Mouse (Mus musculus): ENCODE measurements around the gene Uhrf1bp1l. TPM values are rescaled to one million over a fixed set of nuclear protein-coding genes. Genes with fewer than 3 reads are reported as not detected.
"Not testable (repeated sequence)": the region's sequence is repeated elsewhere in the genome, so short reads cannot be mapped to it uniquely, and the experiment has no call there.

Uhrf1bp1l gene
- 30.0 TPM in 2 replicates for polyA plus RNA-seq (2015; fragmentation: Nextera tagmentation; extraction: Ambion mirVana)

DNA sequence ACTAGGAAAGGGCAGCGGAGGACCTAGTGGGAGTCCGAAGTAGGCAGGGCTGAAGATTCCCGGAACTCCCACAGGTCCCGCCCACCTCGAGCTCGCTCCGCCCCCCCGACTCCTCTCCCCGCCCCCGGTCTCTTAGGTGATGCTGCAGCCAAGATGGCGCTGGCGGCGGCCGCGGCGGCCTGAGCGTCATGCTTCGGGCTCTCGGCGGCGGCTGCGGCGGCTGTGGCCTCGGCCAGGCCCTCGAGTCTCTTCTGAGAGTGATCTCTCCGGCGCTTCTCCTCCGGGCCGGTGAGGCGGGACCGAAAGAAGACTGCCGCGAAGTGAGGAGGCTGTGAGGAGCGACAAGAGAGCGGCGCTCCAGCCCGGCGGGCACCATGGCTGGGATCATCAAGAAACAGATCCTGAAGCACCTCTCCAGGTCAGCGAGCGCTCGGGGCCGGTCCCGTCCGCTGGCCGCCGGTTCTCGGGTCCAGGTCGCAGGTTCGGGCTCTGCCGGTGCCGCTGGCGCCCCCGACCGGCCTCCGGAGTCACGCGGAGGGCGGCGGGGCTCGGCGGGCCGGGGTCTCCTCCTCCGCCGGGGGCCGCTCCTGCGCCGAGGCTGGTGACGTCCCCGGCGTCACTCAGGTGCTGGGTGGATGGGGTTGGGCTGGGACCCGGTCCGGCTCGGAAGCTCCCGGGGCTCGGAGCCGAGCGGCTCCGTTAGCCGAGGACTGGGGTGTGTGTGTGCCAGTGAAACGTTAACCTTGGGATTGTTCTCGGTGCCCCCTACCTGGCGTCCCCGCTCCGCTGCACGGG lies at the start of gene Uhrf1bp1l:
TSS of gene Uhrf1bp1l (plus strand) at position 121 of the 795 bp plus-strand sequence.
- Histone ChIP-seq H3K27ac (peak within 1 kb of the TSS; percentile 92), H3K9ac (peak within 1 kb of the TSS; percentile 88), H3K27me3 (replicated peaks) (no peaks in the 10 kb centered on the region), H3K4me2 (peak within 1 kb of the TSS; percentile 62), H3K9me3 (no peaks in the 10 kb centered on the region), H3K36me3 (replicated peaks) (no peaks in the 10 kb centered on the region), H3K4me3 (peak within 1 kb of the TSS; percentile 61), H3K4me1 (peaks cover 15% of the 10 kb centered on the region)
- peak; percentile 97 for ATAC-seq (replicated peaks)
- under 1% methylated on average over 82 of the region's 85 CpGs for WGBS

DNA sequence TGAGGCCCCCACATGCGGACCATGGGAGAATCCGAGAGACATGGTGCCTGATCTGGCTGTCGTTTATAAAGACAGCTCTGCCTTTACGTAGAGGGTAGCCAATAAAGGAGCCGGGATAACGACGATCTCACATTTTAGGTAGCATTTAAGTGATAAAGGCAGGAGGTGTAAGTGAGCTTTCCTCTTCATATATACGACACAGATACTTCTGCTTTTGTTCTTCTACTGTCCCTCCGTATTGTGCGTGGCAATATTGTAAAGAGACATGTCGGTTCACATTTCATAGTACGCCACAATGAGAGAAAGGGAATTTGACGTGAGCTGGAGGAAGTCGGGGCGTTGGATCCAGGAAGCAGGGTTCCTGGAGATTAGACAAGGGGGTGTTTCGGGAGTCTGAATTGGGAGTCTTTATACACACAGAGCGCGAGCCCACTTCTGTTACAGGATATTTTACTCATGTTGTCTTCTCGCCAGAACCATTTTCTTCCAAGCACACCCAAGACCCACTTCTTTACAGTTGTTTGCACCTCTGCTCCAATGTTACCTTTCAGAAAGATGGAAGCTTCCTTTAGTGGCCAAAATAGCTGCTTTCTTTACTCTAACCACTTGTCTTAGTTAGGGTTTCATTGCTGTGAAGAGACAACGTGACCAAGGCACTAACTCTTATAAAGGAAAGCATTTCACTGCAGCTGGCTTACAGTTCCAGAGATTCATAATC lies 49.4 kb upstream of the Uhrf1bp1l start:
- Histone ChIP-seq H3K9me3 (no peaks in the 10 kb centered on the region), H3K36me3 (replicated peaks) (no peaks in the 10 kb centered on the region), H3K4me2 (no peak overlapping the region), H3K4me1 (no peaks in the 10 kb centered on the region), H3K27ac (no peak overlapping the region), H3K4me3 (no peak overlapping the region), H3K27me3 (replicated peaks) (no peaks in the 10 kb centered on the region), H3K9ac (no peak overlapping the region)
- ATAC-seq (replicated peaks) = no peak
- WGBS = 78% methylated on average over 20 of the region's 20 CpGs

DNA sequence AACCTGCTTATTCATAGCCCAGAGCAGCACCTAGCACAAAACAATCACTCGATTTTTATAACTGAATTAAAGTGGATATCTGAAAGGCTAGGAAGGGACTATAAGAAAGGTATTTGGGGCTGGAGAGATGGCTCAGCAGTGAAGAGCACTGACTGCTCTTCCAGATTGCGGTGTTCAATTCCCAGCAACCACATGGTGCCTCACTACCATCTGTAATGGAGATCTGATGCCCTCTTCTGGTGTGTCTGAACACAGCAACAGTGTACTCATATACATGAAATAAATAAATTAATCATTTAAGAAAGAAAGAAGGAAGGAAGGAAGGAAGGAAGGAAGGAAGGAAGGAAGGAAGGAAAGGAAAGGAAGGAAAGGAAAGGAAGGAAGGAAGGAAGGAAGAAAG lies 48.5 kb upstream of the Uhrf1bp1l start:
- H3K36me3 ChIP-seq (replicated peaks); H3K9ac ChIP-seq; H3K27ac ChIP-seq; H3K4me2 ChIP-seq; H3K4me1 ChIP-seq; H3K4me3 ChIP-seq; H3K9me3 ChIP-seq; H3K27me3 ChIP-seq (replicated peaks); ATAC-seq (replicated peaks): not testable (repeated sequence)
- WGBS = 79% methylated on average over 2 of the region's 2 CpGs

DNA sequence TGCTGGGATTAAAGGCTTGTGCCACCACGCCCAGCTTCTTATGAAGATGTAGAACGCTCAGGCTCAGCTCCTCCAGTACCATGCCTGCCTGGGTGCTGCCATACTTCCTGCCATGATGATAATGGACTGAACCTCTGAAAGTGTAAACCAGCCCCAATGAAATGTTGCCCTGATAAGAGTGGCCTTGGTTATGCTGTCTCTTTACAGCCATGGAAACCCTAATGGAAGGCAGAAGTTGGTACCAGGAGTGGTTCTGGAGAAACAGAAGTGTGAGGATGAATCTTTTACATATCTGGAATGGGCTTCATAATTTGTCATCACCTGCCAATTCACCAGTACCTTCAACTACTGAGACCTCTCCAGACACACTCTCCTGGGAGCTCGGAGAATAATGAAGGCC lies 46.8 kb upstream of the Uhrf1bp1l start:
- ATAC-seq (replicated peaks) = no peak
- WGBS = 95% methylated on average over 3 of the region's 3 CpGs
- no peak overlapping the region for H3K4me3 ChIP-seq
- no peaks in the 10 kb centered on the region for H3K4me1 ChIP-seq
- H3K9ac ChIP-seq = no peak overlapping the region
- H3K9me3 ChIP-seq = no peaks in the 10 kb centered on the region
- no peaks in the 10 kb centered on the region for H3K36me3 ChIP-seq (replicated peaks)
- no peak overlapping the region for H3K27ac ChIP-seq
- H3K27me3 ChIP-seq (replicated peaks) = no peaks in the 10 kb centered on the region
- H3K4me2 ChIP-seq = no peak overlapping the region

DNA sequence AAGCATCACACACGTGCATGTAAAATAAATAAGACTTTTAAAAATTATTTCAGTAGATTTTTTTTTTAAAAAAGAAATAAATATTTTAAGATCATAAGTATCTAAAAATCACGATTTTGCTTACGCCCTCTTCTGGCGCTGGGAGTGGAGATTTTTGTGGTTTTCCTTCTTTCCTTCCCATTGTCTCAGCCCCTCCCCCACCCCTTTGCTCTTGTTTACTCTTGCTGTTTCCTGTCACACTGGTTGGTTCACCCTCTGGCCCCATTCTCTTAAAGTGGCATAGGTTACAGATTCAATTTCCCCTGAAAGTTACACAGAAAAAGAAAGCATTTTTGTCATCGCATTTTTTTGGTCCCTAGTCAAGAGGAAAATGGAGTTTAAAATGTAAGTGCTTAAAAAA lies 41.7 kb upstream of the Uhrf1bp1l start:
- H3K4me1 ChIP-seq = no peaks in the 10 kb centered on the region
- no peak overlapping the region for H3K4me2 ChIP-seq
- no peaks in the 10 kb centered on the region for H3K36me3 ChIP-seq (replicated peaks)
- no peak overlapping the region for H3K27ac ChIP-seq
- 53% methylated on average over 5 of the region's 5 CpGs for WGBS
- H3K9ac ChIP-seq = no peak overlapping the region
- no peaks in the 10 kb centered on the region for H3K9me3 ChIP-seq
- H3K27me3 ChIP-seq (replicated peaks) = no peaks in the 10 kb centered on the region
- no peak for ATAC-seq (replicated peaks)
- no peak overlapping the region for H3K4me3 ChIP-seq

DNA sequence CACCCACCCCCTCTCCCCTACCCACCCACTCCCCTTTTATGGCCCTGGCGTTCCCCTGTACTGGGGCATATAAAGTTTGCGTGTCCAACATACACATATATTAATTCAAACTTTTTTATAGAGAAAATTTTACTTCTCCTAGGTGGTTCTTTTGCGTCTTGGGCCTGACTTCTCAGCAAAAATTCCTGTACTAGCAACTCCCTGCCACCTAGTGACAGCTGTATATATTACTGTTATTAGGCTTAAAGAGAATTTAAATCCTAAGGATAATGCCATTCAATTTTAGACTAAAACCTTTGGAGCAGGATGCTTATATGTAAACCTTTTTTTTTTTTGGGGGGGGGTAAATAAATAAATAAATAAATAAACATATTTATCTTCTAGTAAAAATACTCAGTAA lies 37.4 kb upstream of the Uhrf1bp1l start:
- no peak overlapping the region for H3K27ac ChIP-seq
- H3K9ac ChIP-seq = no peak overlapping the region
- H3K4me1 ChIP-seq = no peaks in the 10 kb centered on the region
- H3K9me3 ChIP-seq = no peaks in the 10 kb centered on the region
- no peak overlapping the region for H3K4me3 ChIP-seq
- no peak overlapping the region for H3K4me2 ChIP-seq
- WGBS = 83% methylated on average over 3 of the region's 3 CpGs
- no peaks in the 10 kb centered on the region for H3K27me3 ChIP-seq (replicated peaks)
- no peak for ATAC-seq (replicated peaks)
- no peaks in the 10 kb centered on the region; the same call in 1 of the 2 replicates for H3K36me3 ChIP-seq (replicated peaks)

DNA sequence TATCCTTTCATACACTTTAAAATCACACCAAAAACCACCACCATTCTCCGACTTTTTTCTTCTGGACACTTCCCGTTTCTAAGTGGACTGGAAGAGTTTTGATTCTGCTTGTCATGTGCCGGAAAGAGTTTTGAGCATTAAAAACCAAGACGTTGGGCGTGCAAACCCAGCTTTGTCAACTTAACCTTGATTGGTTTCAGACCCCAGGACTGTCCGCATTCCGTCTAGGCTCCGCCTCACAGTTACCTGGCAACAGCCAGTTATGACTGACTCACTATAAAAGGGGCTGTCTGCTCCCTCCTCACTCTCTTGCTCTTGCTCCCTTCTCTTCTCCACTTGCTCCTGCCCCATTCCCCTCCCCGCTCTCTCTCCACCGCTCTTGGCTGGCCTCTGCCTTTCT lies 36.1 kb upstream of the Uhrf1bp1l start:
- no peak overlapping the region for H3K4me3 ChIP-seq
- 37% methylated on average over 10 of the region's 10 CpGs for WGBS
- no peaks in the 10 kb centered on the region for H3K4me1 ChIP-seq
- ATAC-seq (replicated peaks) = peak; percentile 24; the same call in 1 of the 2 replicates
- no peaks in the 10 kb centered on the region for H3K9me3 ChIP-seq
- H3K27ac ChIP-seq = no peak overlapping the region
- H3K4me2 ChIP-seq = no peak overlapping the region
- H3K9ac ChIP-seq = no peak overlapping the region
- no peaks in the 10 kb centered on the region for H3K27me3 ChIP-seq (replicated peaks)
- H3K36me3 ChIP-seq (replicated peaks) = no peaks in the 10 kb centered on the region; the same call in 1 of the 2 replicates

DNA sequence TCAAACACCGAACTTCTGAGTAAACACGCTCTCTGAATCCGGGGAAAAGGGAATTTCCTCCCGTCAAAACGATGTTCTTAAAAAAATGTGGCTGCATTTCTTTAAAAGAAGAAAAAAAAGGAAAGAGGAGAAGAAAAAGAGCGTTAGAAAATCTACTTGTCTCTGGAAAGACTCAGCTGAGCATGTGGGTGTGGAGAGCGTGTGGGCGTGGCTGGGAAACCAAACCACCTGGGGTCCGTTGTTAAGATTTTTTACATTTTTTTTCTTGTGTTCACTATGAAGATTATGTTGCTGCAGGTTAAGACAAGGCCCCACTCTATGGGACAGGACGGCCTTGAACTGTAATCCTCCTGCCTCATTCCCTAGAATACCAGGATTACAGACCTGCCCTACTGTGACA lies 29.9 kb upstream of the Uhrf1bp1l start:
- H3K4me3 ChIP-seq = no peak overlapping the region
- 90% methylated on average over 10 of the region's 10 CpGs for WGBS
- ATAC-seq (replicated peaks) = no peak
- H3K9me3 ChIP-seq = no peaks in the 10 kb centered on the region
- no peak overlapping the region for H3K27ac ChIP-seq
- no peak overlapping the region for H3K4me2 ChIP-seq
- no peak overlapping the region for H3K9ac ChIP-seq
- H3K4me1 ChIP-seq = no peaks in the 10 kb centered on the region
- no peaks in the 10 kb centered on the region for H3K27me3 ChIP-seq (replicated peaks)
- peaks cover 20% of the 10 kb centered on the region for H3K36me3 ChIP-seq (replicated peaks)

DNA sequence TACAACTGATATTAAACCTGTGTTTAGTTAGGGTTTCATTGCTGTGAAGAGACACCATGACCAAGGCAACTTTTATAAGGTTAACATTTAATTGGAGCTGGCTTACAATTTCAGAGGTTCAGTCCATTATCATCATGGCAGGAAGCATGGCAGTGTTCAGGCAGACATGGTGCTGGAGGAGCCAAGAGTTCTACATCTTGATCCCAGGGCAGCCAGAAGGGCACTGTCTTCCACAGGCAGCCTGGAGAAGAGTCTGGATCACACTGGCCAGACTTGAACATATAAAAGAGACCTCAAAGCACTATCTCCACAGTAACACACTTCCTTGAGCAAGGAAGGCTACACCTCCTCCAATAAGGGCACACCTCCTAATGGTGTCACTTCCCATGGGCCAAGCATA lies 24.5 kb upstream of the Uhrf1bp1l start:
- no peaks in the 10 kb centered on the region for H3K9me3 ChIP-seq
- H3K4me1 ChIP-seq = no peaks in the 10 kb centered on the region
- H3K27me3 ChIP-seq (replicated peaks) = no peaks in the 10 kb centered on the region
- peaks cover 24% of the 10 kb centered on the region for H3K36me3 ChIP-seq (replicated peaks)
- H3K4me2 ChIP-seq = no peak overlapping the region
- no peak for ATAC-seq (replicated peaks)
- no peak overlapping the region for H3K9ac ChIP-seq
- H3K4me3 ChIP-seq = no peak overlapping the region
- no peak overlapping the region for H3K27ac ChIP-seq

DNA sequence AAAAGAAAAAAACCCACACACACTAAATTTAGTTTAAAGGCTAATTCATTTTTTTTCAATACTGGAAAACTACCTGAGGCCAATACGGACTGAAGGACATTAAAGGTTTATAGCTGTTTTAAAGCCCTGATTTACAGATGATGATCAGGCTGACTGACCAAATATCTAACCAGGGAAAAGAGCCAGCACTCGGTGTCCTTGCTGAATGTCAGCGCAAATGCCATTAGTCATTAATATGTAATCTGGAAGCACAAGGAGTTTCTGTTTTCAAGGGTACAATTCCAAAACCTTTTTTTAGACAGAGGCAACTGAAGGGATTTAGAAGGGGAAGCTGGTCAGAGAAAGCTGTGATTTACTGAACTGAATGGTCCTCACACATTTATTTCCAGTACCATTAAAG lies 24.0 kb upstream of the Uhrf1bp1l start:
- no peak overlapping the region for H3K4me3 ChIP-seq
- H3K36me3 ChIP-seq (replicated peaks) = peaks cover 23% of the 10 kb centered on the region
- H3K4me2 ChIP-seq = no peak overlapping the region
- no peaks in the 10 kb centered on the region for H3K9me3 ChIP-seq
- H3K27me3 ChIP-seq (replicated peaks) = no peaks in the 10 kb centered on the region
- 96% methylated on average over 3 of the region's 3 CpGs for WGBS
- H3K27ac ChIP-seq = no peak overlapping the region
- H3K9ac ChIP-seq = no peak overlapping the region
- no peak for ATAC-seq (replicated peaks)
- H3K4me1 ChIP-seq = no peaks in the 10 kb centered on the region

DNA sequence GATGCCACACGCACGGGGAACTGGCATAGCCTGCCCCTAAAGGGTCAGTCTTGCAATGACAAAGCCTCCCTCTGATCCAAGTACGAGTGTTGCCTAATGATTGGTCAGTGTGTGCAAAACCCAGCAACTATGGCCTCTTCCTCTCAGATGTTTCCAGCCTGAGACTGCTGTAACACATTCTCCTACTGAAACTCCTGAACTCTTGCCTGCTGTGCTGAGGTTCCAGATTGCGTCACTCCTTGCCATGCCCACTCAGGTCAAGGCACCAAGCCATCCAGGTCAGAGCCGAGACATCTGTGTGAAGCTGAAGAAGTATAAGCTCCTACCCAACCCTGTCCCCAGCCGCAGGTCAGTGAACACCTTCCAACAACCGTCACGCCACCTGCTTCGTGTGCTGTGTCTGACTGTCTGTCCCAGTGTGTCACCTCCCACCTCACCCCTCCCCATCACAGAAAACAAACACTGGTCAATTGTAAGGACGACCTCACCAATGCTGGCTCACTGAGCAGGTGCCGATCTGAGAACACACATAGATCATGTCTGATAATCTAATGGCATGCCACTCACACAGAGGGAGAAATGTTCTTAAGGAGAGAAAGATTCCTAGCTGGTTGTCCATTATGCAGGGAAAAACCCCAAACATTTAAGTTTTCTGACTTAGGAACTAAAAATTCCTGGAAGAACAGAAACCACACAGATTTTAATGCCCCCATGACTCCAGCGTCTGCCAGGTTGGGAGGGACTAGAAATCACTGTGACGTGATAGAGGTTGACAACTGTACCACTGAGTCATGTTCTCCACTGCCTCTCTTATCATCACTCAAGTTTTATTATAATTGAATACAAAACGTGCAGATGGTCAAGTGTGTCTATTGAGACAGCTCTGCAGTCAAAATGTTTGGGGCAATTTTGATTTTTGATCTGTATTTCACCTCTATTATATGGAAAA lies 22.3 kb upstream of the Uhrf1bp1l start:
- H3K27me3 ChIP-seq (replicated peaks) = no peaks in the 10 kb centered on the region
- H3K9ac ChIP-seq = no peak overlapping the region
- no peak overlapping the region for H3K27ac ChIP-seq
- peaks cover 26% of the 10 kb centered on the region for H3K36me3 ChIP-seq (replicated peaks)
- no peak for ATAC-seq (replicated peaks)
- no peak overlapping the region for H3K4me2 ChIP-seq
- no peaks in the 10 kb centered on the region for H3K9me3 ChIP-seq
- no peak overlapping the region for H3K4me3 ChIP-seq
- no peaks in the 10 kb centered on the region for H3K4me1 ChIP-seq
- 91% methylated on average over 14 of the region's 14 CpGs for WGBS

DNA sequence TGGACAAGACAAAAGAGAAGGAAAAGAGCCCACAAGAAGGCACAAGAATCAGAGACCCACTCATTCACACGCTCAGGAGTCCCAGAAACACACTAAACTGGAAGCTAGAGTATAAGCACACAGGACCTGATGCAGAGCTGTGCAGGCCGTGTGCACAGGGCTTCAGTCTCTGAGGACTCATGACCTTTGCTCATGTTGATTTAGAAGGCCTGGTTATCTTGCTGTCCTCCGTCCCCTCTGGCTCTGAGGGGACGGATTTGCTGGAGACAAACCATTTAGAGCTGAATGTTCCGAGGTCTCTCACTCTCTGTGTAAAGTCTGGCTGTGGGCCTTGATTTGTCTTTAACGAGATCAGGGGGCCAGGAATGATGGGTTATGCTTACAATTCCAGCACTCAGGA lies 14.4 kb upstream of the Uhrf1bp1l start:
- Histone ChIP-seq H3K9ac (no peak overlapping the region), H3K4me1 (peaks cover 19% of the 10 kb centered on the region), H3K27me3 (replicated peaks) (no peaks in the 10 kb centered on the region)

More for the DNA sequence above, 14.4 kb upstream of the Uhrf1bp1l start:
- Histone ChIP-seq H3K4me3 (no peak overlapping the region), H3K9me3 (no peaks in the 10 kb centered on the region), H3K27ac (no peak overlapping the region), H3K36me3 (replicated peaks) (peaks cover 9% of the 10 kb centered on the region; the same call in 1 of the 2 replicates), H3K4me2 (no peak overlapping the region)
- WGBS = 92% methylated on average over 6 of the region's 6 CpGs
- ATAC-seq (replicated peaks) = no peak
